Mouse (Mus musculus) heart, postnatal 36 days (tissue): Measurements from ENCODE around the gene Ifi209. TPM values are rescaled to one million over a fixed set of nuclear protein-coding genes. Genes with fewer than 3 reads are reported as not detected.
"Not testable (repeated sequence)": the region's sequence is repeated elsewhere in the genome, so short reads cannot be mapped to it uniquely, and the experiment has no call there.

Experiments used
- DNase-seq, 2 experiments: peaks; one replicate each; pipeline ENCODE4 v3.0.0; 2021 to 2022
- intact Hi-C: fragments of 180-260 bp; cut with DNase I; formaldehyde crosslinking; loops from one replicate; pipeline ENCODE4 v1.15.1; 2025
- microRNA-seq, 2 experiments: library from miRNA; unstranded; fragments of <30 nt; microRNA quantifications; one replicate each; pipeline ENCODE4 v1.2.0; 2021; ENCODE audit warnings: borderline number of aligned reads in 2 of 2
- total RNA-seq, 2 experiments: library from RNA; stranded (reverse); gene quantifications; 2 replicates each; pipeline ENCODE4 v1.2.3; 2021

The Ifi209 gene
- 1 to 10 TPM in 1 of 2 experiments, under 1 TPM in 1; 0.42 to 1.1 TPM for total RNA-seq

DNA sequence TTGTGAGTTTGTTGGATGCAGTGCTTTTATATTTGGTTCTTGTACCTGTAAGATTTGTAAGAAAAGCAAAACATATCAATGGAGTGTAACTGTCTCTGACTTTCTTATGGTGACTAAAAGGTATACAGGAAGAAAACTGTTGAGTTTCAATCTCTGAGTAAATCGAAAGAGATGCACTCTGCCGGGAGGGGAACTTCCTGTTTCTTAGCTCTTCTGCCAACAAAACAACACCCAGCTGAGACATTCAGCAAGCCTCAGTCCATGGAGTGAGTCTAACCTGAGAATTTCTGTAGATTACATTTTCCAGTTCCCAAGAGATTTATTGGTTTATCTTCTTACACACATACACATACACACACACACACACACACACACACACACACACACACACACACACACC, at the start of gene Ifi209:
Gene Ifi209, plus strand, starts transcription at position 296 of the 400 bp plus-strand sequence.
- intact Hi-C loops = not testable (repeated sequence)

DNA sequence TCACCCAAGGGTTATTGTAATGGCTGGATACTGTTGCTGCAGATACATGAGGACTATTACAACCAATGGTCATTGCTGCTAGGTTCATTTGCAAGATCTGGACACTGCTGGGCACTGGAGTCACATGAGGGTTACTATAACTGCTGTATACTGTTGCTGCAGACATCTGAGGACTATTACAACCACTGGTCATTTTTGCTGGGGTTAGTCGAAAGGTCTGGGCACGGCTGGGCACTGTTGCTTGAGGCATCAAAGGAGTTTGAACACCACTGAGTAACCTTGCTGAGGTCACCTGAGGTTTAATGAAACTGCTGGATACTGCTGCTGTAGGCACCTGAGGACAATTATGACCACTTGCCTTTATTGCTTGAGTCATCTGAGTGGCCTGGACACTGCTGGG, 41.0 kb upstream of the Ifi209 start:
- intact Hi-C loops, DNase-seq: not testable (repeated sequence)

More for the DNA sequence above, at the start of gene Ifi209:
- DNase-seq = not testable (repeated sequence)

DNA sequence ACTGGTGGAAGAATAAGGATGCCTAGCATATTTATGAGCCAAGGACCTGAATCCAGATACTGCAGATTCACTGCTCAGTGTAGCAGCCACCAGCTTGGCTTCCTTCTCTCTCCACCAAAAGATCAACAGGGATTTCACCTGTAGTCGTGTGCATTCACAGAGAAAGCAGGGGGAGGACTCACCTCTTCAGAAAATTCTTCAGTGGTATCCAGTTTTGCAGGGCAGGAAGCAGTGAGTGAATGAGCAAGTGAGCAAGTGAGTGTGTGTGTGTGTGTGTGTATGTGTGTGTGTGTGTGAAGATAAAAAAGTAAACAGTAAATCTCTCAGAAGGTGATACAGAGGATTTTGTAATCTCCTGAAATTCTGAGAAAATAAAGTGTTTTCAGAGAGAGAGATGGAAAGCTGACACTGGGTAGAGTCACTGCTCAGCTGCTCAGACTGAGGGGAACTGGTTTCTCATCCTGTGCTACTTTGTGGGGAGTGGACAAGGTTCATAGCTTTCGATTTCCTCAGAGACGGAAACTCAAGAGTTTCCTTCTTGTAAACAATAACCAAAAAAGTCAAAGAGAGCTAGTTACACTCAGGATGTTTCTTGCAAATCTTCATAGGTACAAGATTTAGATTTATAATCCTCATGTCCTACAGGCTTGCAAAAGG, 31.8 kb upstream of the Ifi209 start, which contains the start of gene Ifi213:
Gene Ifi213, minus strand, starts transcription at position 437 of the 657 bp plus-strand sequence.
- DNase-seq, intact Hi-C loops: not testable (repeated sequence)

- DNase-seq, intact Hi-C loops: not testable (repeated sequence)
Observed at GRCm38 (mm10) chr1:173610291-173610690, 20.4 kb upstream of the Ifi209 start.

DNA sequence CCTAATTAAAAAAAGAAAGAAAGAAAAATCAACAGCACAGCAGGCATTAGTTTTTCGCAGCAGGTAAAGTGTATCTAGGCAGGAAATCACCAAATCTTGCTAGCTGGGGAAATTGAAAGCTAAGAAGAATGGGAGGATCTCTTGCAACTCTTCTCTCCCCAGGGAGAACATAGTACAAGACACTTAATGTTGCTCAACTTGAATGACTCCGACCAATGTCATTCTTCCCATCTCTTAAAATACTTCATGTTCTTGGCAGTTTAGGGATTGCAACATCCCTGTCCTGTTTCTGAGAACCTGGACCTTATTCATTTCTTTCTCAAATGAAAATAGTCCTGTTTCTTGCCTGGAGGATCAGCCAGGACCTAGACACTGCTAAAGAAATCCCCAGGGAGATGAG, 8.5 kb upstream of the Ifi209 start:
- intact Hi-C loops, DNase-seq: not testable (repeated sequence)

GRCm38 (mm10) chr1:173624052-173624451, 6.7 kb upstream of the Ifi209 start:
- intact Hi-C loops = no loop called here

DNA sequence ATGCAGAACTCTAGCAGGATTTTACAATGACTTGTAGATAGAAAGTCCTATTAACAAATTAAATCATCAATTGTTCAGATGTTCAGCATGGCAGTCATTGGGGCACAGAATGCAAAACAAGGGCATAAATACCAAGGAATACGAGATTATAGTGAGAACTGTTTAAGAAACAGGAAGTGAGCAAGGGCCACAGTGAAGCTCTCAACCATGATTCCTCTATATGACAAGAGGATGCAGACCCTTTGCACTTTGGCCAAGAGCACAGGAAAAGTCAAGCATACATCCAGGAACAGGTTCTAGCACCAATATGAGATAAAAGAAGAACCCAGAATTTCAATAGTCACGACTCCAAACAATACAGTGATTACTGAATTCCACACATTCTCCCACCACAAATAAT, 4.0 kb upstream of the Ifi209 start:
- intact Hi-C loops = no loop called here
- DNase-seq = no peak

More at GRCm38 (mm10) chr1:173624052-173624451, 6.7 kb upstream of the Ifi209 start:
- no peak for DNase-seq

DNA sequence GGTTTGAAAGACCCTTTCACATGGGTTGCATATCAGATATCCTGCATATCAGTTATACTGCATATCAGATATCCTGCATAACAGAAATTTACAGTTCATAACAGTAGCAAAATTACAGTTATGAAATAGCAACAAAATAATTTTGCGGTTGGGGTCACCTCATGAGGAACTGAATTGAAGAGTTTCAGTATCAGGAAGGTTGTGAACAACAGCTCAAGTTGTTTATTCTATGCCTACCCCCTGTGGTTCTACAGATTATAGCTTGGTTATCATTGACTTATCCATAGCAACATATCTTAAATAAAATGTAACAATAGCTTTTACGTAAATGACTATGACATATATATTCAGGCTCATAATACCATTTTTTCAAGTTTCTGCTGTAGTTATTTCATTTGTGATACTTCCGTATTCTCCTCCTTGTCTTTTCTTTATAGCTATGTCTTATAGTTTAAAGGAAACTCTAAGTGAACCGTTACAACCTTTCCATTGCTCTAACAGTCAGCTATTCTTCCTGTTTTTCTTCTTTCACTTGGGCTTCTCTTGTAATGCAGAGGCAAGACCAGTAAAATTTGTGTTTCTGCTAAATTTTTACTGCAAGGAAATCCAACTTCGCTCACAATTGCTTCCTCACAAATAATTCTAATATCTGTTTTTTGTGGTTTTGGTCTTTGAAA, 3.4 kb downstream of the Ifi209 start:
- intact Hi-C loops = no loop called here
- no peak for DNase-seq

DNA sequence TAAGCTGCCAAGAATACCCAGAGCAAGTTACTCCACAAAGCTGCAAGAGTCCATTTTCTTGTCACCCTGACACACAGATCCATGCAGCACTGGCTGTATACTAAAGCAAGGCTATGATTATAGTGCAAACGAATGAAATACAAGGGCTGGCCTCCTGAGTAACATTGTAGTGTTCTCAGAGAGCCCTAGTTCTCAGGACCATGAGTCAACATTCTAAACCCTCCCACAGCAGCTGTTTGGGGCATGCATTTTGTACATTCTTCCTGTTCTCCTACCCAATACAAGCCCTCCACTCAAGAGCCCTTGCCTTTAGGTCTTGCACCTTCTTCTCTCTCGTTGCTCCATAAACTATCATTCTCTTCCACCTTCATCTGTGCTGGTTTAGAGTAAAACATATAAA, 14.7 kb downstream of the Ifi209 start:
- intact Hi-C loops = no loop called here

GRCm38 (mm10) chr1:173657973-173658372, 27.3 kb downstream of the Ifi209 start:
- DNase-seq = no peak

More for the DNA sequence above, 14.7 kb downstream of the Ifi209 start:
- no peak for DNase-seq

GRCm38 (mm10) chr1:173673458-173674097, 42.9 kb downstream of the Ifi209 start, which contains the start of gene Ifi208:
TSS of gene Ifi208 (plus strand) at chr1:173673675.
- DNase-seq, intact Hi-C loops: not testable (repeated sequence)

More at GRCm38 (mm10) chr1:173657973-173658372, 27.3 kb downstream of the Ifi209 start:
- intact Hi-C loops = no loop called here

DNA sequence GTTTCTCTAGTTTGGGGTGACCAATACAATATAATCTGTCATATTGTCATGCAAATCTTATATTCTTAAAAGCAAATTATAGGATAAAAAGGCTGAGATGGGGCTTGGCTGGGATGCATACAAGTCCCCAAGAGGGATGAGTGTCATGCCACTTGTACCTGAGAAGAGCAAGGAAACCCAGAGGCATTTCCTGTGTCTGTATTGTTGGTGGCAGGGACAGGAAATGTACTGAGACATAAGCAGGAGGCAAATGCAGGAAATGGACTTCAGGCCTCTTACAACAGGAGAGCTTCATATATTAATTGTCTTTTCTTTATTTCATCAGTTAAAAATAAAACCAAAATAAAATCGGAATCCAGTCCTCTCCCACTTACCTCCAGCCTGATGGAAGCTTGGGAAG, 47.9 kb downstream of the Ifi209 start:
- intact Hi-C loops, DNase-seq: not testable (repeated sequence)

GRCm38 (mm10) chr1:173694270-173694669, 63.6 kb downstream of the Ifi209 start:
- DNase-seq = no peak
- intact Hi-C loops = no loop called here

Small RNA genes within 50 kb of the gene (microRNA-seq; reads per million reads assigned to microRNA genes)
- 0 reads per million in 2 experiments for gene Gm44339

Other genes starting within 250 kb of the Ifi209 start
- gene Ifi206, start 139.9 kb upstream of the Ifi209 start, total RNA-seq = under 1 TPM; 0.11 to 0.51 TPM
- not detected for gene Ifi214, start 95.0 kb upstream of the Ifi209 start, total RNA-seq
- 1 to 10 TPM in 1 of 2 experiments, under 1 TPM in 1; 0.28 to 1.1 TPM for gene Ifi213, start 31.6 kb upstream of the Ifi209 start, total RNA-seq
- under 1 TPM; 0.43 to 0.44 TPM for gene Ifi208, start 42.8 kb downstream of the Ifi209 start, total RNA-seq
- gene Ifi207, start 110.8 kb downstream of the Ifi209 start, total RNA-seq = 1 to 10 TPM; 4.0 to 5.1 TPM
- 1 to 10 TPM; 2.1 to 4.4 TPM for gene Ifi204, start 136.0 kb downstream of the Ifi209 start, total RNA-seq